In genomic region chr13:92483348-92483747, GRCm38 (mm10) we compare ENCODE assay signal across 8 mouse cellular contexts. TPM values are rescaled to one million over a fixed set of nuclear protein-coding genes. Genes with fewer than 3 reads are reported as not detected.
A peak's percentile ranks its signal among the peaks of the same experiment; 100 is the strongest.
DNase-seq lines count a peak whose midpoint lies in the region; ATAC-seq and TF ChIP-seq lines count a peak whose summit lies in the region.

No protein-coding gene starts in this region.

- no peak for TF ChIP-seq EP300 in ES-Bruce4 (IDR thresholded peaks at IDR 0.05; ENCODE audit: insufficient read depth, low read depth, low read length)
- no peak for TF ChIP-seq EP300 in heart, postnatal 0 days (IDR thresholded peaks at IDR 0.05; ENCODE audit: low read depth)

- no peak overlapping the region for H3K4me3 ChIP-seq in ES-Bruce4 (ENCODE audit: low read depth, low read length)
- peak overlapping the region; percentile 52 for H3K4me3 ChIP-seq in heart, postnatal 0 days (ENCODE audit: low read depth, low read length)
- peak overlapping the region; percentile 47 for H3K4me3 ChIP-seq in lung, embryonic 14.5 days (ENCODE audit: low read depth, low read length)
- H3K4me3 ChIP-seq in olfactory bulb, adult 2 months (ENCODE audit: insufficient read depth, low read depth, low read length) = peak overlapping the region; percentile 56; the same call in 1 of the 2 replicates

- H3K9ac ChIP-seq in ES-Bruce4 (ENCODE audit: low read depth, poor library complexity, severe bottlenecking) = no peak overlapping the region
- H3K9ac ChIP-seq in heart, postnatal 0 days (replicated peaks; ENCODE audit: low read depth, low read length) = no peak overlapping the region
- H3K9ac ChIP-seq in lung, embryonic 14.5 days = peak overlapping the region; percentile 38; the same call in 1 of the 2 replicates

- peak; percentile 77 for ATAC-seq in heart, postnatal 0 days (ENCODE audit: insufficient read depth, low read depth)
- peak; percentile 72 for ATAC-seq in lung, embryonic 14.5 days (ENCODE audit: insufficient read depth)

- H3K36me3 ChIP-seq in ES-Bruce4 (ENCODE audit: control insufficient read depth, insufficient read depth, low read length, poor library complexity, severe bottlenecking) = no peaks in the 10 kb centered on the region
- H3K36me3 ChIP-seq in heart, postnatal 0 days (replicated peaks; ENCODE audit: control insufficient read depth, insufficient read depth, low read length) = 0 out of 2 replicates have a peak, but pooled peaks cover 6% of the 10 kb centered on the region
- 0 out of 2 replicates have a peak, but pooled peaks cover 3% of the 10 kb centered on the region for H3K36me3 ChIP-seq in lung, embryonic 14.5 days (ENCODE audit: insufficient read depth)

- H3K4me1 ChIP-seq in ES-Bruce4 (ENCODE audit: control insufficient read depth, insufficient read depth, low read length) = no peaks in the 10 kb centered on the region
- H3K4me1 ChIP-seq in heart, postnatal 0 days (ENCODE audit: control insufficient read depth, insufficient read depth) = no peaks in the 10 kb centered on the region
- H3K4me1 ChIP-seq in lung, embryonic 14.5 days (ENCODE audit: insufficient read depth) = no peaks in the 10 kb centered on the region
- H3K4me1 ChIP-seq in olfactory bulb, adult 2 months (ENCODE audit: control insufficient read depth, insufficient read depth, low read length) = no peaks in the 10 kb centered on the region

- peak; percentile 67 for TF ChIP-seq CTCF in ES-Bruce4 (IDR thresholded peaks at IDR 0.05; ENCODE audit: low read depth, low read length)
- TF ChIP-seq CTCF in brain, embryonic 14.5 days (IDR thresholded peaks at IDR 0.05; ENCODE audit: borderline replicate concordance, extremely low read depth, insufficient read depth, insufficient read length) = peak; percentile 59; the same call in 1 of the 2 replicates
- TF ChIP-seq CTCF in heart, postnatal 0 days (IDR thresholded peaks at IDR 0.05; ENCODE audit: low read depth) = peak; percentile 69
- peak; percentile 68 for TF ChIP-seq CTCF in lung, embryonic 14.5 days (IDR thresholded peaks at IDR 0.05; ENCODE audit: low read depth)
- no peak for TF ChIP-seq CTCF in olfactory bulb, adult 2 months (IDR thresholded peaks at IDR 0.05; ENCODE audit: insufficient read depth, low read depth, low read length)

- peak; percentile 79 for DNase-seq in brain, embryonic 14.5 days (ENCODE audit: low read depth)
- DNase-seq in fibroblast of lung, adult 2 months (ENCODE audit: low read depth) = peak; percentile 26
- DNase-seq in heart, postnatal 0 days (ENCODE audit: low spot score) = peak; percentile 65
- peak; percentile 67 to 78 for DNase-seq in kidney, postnatal 4 days
- peak; percentile 74 for DNase-seq in lung, embryonic 14.5 days
- peak; percentile 66 for DNase-seq in thymus, postnatal 0 days (ENCODE audit: low spot score)

- H3K4me2 ChIP-seq in heart, postnatal 0 days (ENCODE audit: low read depth, low read length) = peak overlapping the region; percentile 70
- H3K4me2 ChIP-seq in lung, embryonic 14.5 days = peak overlapping the region; percentile 72

- H3K27me3 ChIP-seq in ES-Bruce4 (ENCODE audit: control insufficient read depth, insufficient read depth, low read length, poor library complexity, severe bottlenecking) = no peaks in the 10 kb centered on the region
- H3K27me3 ChIP-seq in heart, postnatal 0 days (ENCODE audit: control insufficient read depth, insufficient read depth, low read length) = no peaks in the 10 kb centered on the region
- no peaks in the 10 kb centered on the region for H3K27me3 ChIP-seq in lung, embryonic 14.5 days (ENCODE audit: insufficient read depth, low read length)

- no peaks in the 10 kb centered on the region for H3K9me3 ChIP-seq in ES-Bruce4 (replicated peaks; ENCODE audit: control insufficient read depth, insufficient read depth, low read length, poor library complexity, severe bottlenecking)
- H3K9me3 ChIP-seq in heart, postnatal 0 days (replicated peaks; ENCODE audit: control insufficient read depth, low read length) = no peaks in the 10 kb centered on the region
- H3K9me3 ChIP-seq in lung, embryonic 14.5 days (ENCODE audit: low read depth, low read length) = no peaks in the 10 kb centered on the region

- TF ChIP-seq POLR2A in ES-Bruce4 (IDR thresholded peaks at IDR 0.05; ENCODE audit: insufficient read depth, low read length) = no peak
- TF ChIP-seq POLR2A in brain, embryonic 14.5 days (IDR thresholded peaks at IDR 0.05; ENCODE audit: borderline replicate concordance, extremely low read depth, insufficient read depth, insufficient read length, poor library complexity, severe bottlenecking) = no peak
- TF ChIP-seq POLR2A in olfactory bulb, adult 2 months (IDR thresholded peaks at IDR 0.05; ENCODE audit: insufficient read depth, low read depth, low read length) = no peak

- WGBS in heart, postnatal 0 days = 16% methylated on average over 3 of the region's 3 CpGs
- WGBS in lung, embryonic 14.5 days = 14% methylated on average over 3 of the region's 3 CpGs
- WGBS in olfactory bulb, adult 2 months = 2% methylated on average over 3 of the region's 3 CpGs

- H3K27ac ChIP-seq in ES-Bruce4 (ENCODE audit: insufficient read depth, low read length) = no peak overlapping the region
- no peak overlapping the region for H3K27ac ChIP-seq in heart, postnatal 0 days (ENCODE audit: low read depth)
- 0 out of 2 replicates have a peak overlapping the region, but pooled peaks have one; percentile 16 for H3K27ac ChIP-seq in lung, embryonic 14.5 days (ENCODE audit: low read depth)
- no peak overlapping the region for H3K27ac ChIP-seq in olfactory bulb, adult 2 months (ENCODE audit: insufficient read depth, low read depth, low read length)

RNA-seq across cellular contexts. Expression of gene Fam151b, which starts 0.5 kb away (rescaled TPM):
- 0.67 and 1.7 TPM in 2 replicates for polyA plus RNA-seq in ES-Bruce4 (2011; ENCODE audit: insufficient read depth, insufficient read length, low read depth, missing spikeins)
- 4.1 and 6.4 TPM in 2 replicates for polyA plus RNA-seq in brain, embryonic 14.5 days (2012; rRNA removed)
- total RNA-seq in heart, postnatal 0 days (2014; rRNA removed; ENCODE audit: low replicate concordance) = 1.3 and 4.0 TPM in 2 replicates
- 0.10 and 0.16 TPM in 2 replicates for polyA plus RNA-seq in heart, postnatal 0 days (2015; fragmentation: Nextera tagmentation; extraction: Ambion mirVana)
- polyA plus RNA-seq in lung, embryonic 14.5 days (2014; fragmentation: Nextera tagmentation; extraction: Ambion mirVana) = 0.37 TPM in 1 of 2 replicates, not detected in the other
- not detected in 2 replicates for polyA plus RNA-seq in olfactory bulb, adult 2 months (2012; ENCODE audit: insufficient read depth, insufficient read length, low replicate concordance, missing spikeins)
- 0.18 and 0.46 TPM in 2 replicates for polyA plus RNA-seq in thymus, postnatal 0 days (2015; fragmentation: Nextera tagmentation; extraction: Ambion mirVana)

RNA-seq across cellular contexts. Expression of gene Zfyve16, which starts 47.3 kb away (rescaled TPM):
- polyA plus RNA-seq in ES-Bruce4 (2011; ENCODE audit: insufficient read depth, insufficient read length, low read depth, missing spikeins) = 15.1 and 18.9 TPM in 2 replicates
- polyA plus RNA-seq in brain, embryonic 14.5 days (2012; rRNA removed) = 16.2 and 18.6 TPM in 2 replicates
- 11.2 and 12.3 TPM in 2 replicates for total RNA-seq in heart, postnatal 0 days (2014; rRNA removed; ENCODE audit: low replicate concordance)
- 6.2 and 6.3 TPM in 2 replicates for polyA plus RNA-seq in heart, postnatal 0 days (2015; fragmentation: Nextera tagmentation; extraction: Ambion mirVana)
- polyA plus RNA-seq in lung, embryonic 14.5 days (2014; fragmentation: Nextera tagmentation; extraction: Ambion mirVana) = 11.9 and 13.6 TPM in 2 replicates
- polyA plus RNA-seq in olfactory bulb, adult 2 months (2012; ENCODE audit: insufficient read depth, insufficient read length, low replicate concordance, missing spikeins) = not detected in 2 replicates
- polyA plus RNA-seq in thymus, postnatal 0 days (2015; fragmentation: Nextera tagmentation; extraction: Ambion mirVana) = 4.7 and 5.3 TPM in 2 replicates

RNA-seq across cellular contexts. Expression of gene Ankrd34b, which starts 57.7 kb away (rescaled TPM):
- 0.19 and 0.32 TPM in 2 replicates for polyA plus RNA-seq in ES-Bruce4 (2011; ENCODE audit: insufficient read depth, insufficient read length, low read depth, missing spikeins)
- polyA plus RNA-seq in brain, embryonic 14.5 days (2012; rRNA removed) = 1.4 and 2.9 TPM in 2 replicates
- total RNA-seq in heart, postnatal 0 days (2014; rRNA removed; ENCODE audit: low replicate concordance) = not detected in 2 replicates
- polyA plus RNA-seq in heart, postnatal 0 days (2015; fragmentation: Nextera tagmentation; extraction: Ambion mirVana) = 0.03 and 0.07 TPM in 2 replicates
- polyA plus RNA-seq in lung, embryonic 14.5 days (2014; fragmentation: Nextera tagmentation; extraction: Ambion mirVana) = 0.34 and 0.57 TPM in 2 replicates
- polyA plus RNA-seq in olfactory bulb, adult 2 months (2012; ENCODE audit: insufficient read depth, insufficient read length, low replicate concordance, missing spikeins) = not detected in 2 replicates
- 0.04 TPM in 1 of 2 replicates, not detected in the other for polyA plus RNA-seq in thymus, postnatal 0 days (2015; fragmentation: Nextera tagmentation; extraction: Ambion mirVana)

Comparison
In these comparisons a context has a peak if more than half of its experiments do, and no peak if none do; other contexts are left out.
1. DNase-seq: peak in every context shown above with its lines; median percentile 79 in brain, embryonic 14.5 days; 74 in lung, embryonic 14.5 days; 72 in kidney, postnatal 4 days; 66 in thymus, postnatal 0 days; 65 in heart, postnatal 0 days; 26 in fibroblast of lung, adult 2 months.